Mouse (Mus musculus): ENCODE measurements at regions not wholly inside any gene's neighbourhood (a gene's known extent, or its start where the extent isn't known, plus 50 kb on each side); places are given as distances from the start of the nearest gene placed in this dataset.

DNA sequence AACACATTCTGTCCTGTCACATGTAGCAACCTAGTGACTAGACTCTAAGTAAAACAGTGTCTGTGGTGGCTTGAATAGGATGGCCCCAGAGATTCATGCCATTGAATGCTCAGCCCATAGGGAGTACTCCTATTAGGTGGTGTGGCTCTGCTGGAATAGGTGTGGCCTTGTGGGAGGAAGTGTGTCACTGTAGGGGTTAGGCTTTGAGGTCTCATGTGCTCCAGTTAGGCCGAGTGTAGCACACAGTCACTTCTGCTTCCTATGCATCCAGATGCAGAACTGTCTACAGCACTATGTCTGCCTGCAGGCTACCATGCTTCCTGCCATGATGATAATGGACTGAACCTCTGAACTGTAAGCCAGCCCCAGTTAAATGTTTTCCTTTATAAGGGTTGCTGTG is 144.5 kb upstream of the Fbxo11 start:
- 32% methylated on average over 1 of the region's 1 CpGs for WGBS
- no peak overlapping the region for H3K4me2 ChIP-seq
- no peaks in the 10 kb centered on the region for H3K4me1 ChIP-seq (replicated peaks; ENCODE audit: control insufficient read depth, insufficient read depth, low read length)
- DNase-seq (ENCODE audit: low spot score) (no peak), ATAC-seq (replicated peaks; ENCODE audit: low FRiP score) (no peak)
- H3K4me3 ChIP-seq (ENCODE audit: low read depth, low read length), result no peak overlapping the region
- H3K27me3 ChIP-seq (replicated peaks; ENCODE audit: control insufficient read depth, insufficient read depth, low read length), result no peaks in the 10 kb centered on the region
- H3K27ac ChIP-seq (ENCODE audit: low read depth, low read length), result no peak overlapping the region
- no peaks in the 10 kb centered on the region for H3K9me3 ChIP-seq (ENCODE audit: control insufficient read depth, low read length)
- H3K36me3 ChIP-seq (ENCODE audit: control insufficient read depth, insufficient read depth, low read length), result no peaks in the 10 kb centered on the region
- H3K9ac ChIP-seq (ENCODE audit: low read depth, low read length), result no peak overlapping the region

DNA sequence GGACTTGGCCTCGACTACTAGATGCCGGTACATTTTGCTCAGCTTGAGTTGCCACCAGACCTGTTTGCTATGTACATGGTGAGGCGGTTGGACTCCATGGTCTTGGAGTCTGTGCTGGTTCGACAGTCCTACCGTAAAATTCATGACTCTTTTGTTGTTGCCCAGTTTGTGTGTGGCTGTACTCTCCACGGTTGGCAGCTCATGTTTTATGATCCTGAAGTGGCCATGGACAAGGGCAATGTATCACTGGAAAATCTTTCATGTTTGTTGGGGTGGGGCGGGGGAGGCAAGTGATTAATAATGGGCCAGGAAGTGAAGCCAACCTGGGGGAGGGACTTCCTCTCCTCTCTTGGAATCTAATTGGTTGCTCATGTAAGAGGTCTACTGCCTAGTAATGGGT is 147.0 kb upstream of the Fbxo11 start:
- H3K4me3 ChIP-seq (ENCODE audit: low read depth, low read length), result no peak overlapping the region
- ATAC-seq (replicated peaks; ENCODE audit: low FRiP score) (no peak), DNase-seq (ENCODE audit: low spot score) (no peak)
- H3K36me3 ChIP-seq (ENCODE audit: control insufficient read depth, insufficient read depth, low read length), result no peaks in the 10 kb centered on the region
- no peak overlapping the region for H3K9ac ChIP-seq (ENCODE audit: low read depth, low read length)
- no peak overlapping the region for H3K27ac ChIP-seq (ENCODE audit: low read depth, low read length)
- WGBS, result 89% methylated on average over 7 of the region's 7 CpGs
- H3K9me3 ChIP-seq (ENCODE audit: control insufficient read depth, low read length), result no peaks in the 10 kb centered on the region
- H3K4me2 ChIP-seq, result no peak overlapping the region
- no peaks in the 10 kb centered on the region for H3K27me3 ChIP-seq (replicated peaks; ENCODE audit: control insufficient read depth, insufficient read depth, low read length)
- no peaks in the 10 kb centered on the region for H3K4me1 ChIP-seq (replicated peaks; ENCODE audit: control insufficient read depth, insufficient read depth, low read length)

DNA sequence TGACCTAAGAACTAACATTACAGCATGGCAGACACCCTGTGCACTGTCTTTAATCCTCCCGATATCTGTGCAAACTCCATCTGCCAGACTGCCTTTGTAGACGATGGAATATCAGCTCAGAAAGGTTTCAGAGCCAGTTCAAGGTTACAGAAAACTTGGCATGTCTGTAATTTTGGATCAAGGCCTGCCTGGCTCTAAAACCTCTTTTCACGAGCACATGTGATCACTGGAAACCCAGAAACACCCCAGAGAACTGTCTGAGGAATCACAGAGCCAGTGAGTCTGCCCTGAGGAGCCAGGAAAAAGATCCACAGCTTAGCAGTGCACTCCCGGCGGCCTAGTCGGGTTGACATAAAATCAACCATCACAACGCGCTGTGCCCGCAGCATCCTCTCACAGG is 149.7 kb upstream of the Fbxo11 start:
- ATAC-seq (replicated peaks; ENCODE audit: low FRiP score), result no peak
- Histone ChIP-seq H3K27me3 (replicated peaks; ENCODE audit: control insufficient read depth, insufficient read depth, low read length) (no peaks in the 10 kb centered on the region), H3K27ac (ENCODE audit: low read depth, low read length) (no peak overlapping the region), H3K4me1 (replicated peaks; ENCODE audit: control insufficient read depth, insufficient read depth, low read length) (no peaks in the 10 kb centered on the region), H3K9me3 (ENCODE audit: control insufficient read depth, low read length) (no peaks in the 10 kb centered on the region), H3K36me3 (ENCODE audit: control insufficient read depth, insufficient read depth, low read length) (no peaks in the 10 kb centered on the region), H3K9ac (ENCODE audit: low read depth, low read length) (no peak overlapping the region), H3K4me3 (ENCODE audit: low read depth, low read length) (no peak overlapping the region), H3K4me2 (no peak overlapping the region)
- DNase-seq (ENCODE audit: low spot score), result no peak
- WGBS, result 81% methylated on average over 9 of the region's 9 CpGs

DNA sequence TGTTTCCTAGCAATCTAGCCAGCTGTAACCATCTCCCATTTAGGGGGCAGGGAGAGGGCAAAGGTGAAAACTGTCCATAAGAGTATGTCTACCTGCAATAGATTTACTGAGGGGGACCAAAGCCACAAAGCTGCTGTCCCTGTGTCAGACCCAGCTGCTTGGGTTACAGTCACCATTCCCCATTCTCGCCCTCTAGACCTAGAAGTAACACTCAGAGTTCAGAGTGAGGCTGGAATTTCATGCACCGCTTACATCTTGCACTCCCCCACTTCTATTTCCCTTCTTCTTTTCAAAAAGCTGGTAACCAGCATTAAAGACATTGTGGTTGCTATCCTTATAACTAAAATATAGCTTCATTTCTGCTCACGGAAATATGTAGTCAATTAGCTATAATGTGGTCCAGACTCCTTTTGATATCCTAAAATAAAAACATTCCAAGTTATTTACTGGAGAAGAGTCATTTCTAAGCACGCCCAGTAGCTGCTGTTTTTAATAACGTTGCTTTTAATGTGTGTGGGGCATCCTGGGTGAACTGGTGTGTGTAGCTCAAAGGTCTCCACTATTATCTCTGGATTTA is 157.4 kb upstream of the Fbxo11 start:
- H3K4me2 ChIP-seq, result no peak overlapping the region
- H3K9ac ChIP-seq (ENCODE audit: low read depth, low read length), result no peak overlapping the region
- H3K36me3 ChIP-seq (ENCODE audit: control insufficient read depth, insufficient read depth, low read length), result no peaks in the 10 kb centered on the region
- no peaks in the 10 kb centered on the region for H3K27me3 ChIP-seq (replicated peaks; ENCODE audit: control insufficient read depth, insufficient read depth, low read length)
- H3K4me1 ChIP-seq (replicated peaks; ENCODE audit: control insufficient read depth, insufficient read depth, low read length), result no peaks in the 10 kb centered on the region
- DNase-seq (ENCODE audit: low spot score) (no peak), ATAC-seq (replicated peaks; ENCODE audit: low FRiP score) (no peak)
- no peak overlapping the region for H3K4me3 ChIP-seq (ENCODE audit: low read depth, low read length)
- H3K27ac ChIP-seq (ENCODE audit: low read depth, low read length), result no peak overlapping the region
- WGBS, result 70% methylated on average over 5 of the region's 5 CpGs
- peaks cover 5% of the 10 kb centered on the region; the same call in 1 of the 2 replicates for H3K9me3 ChIP-seq (ENCODE audit: control insufficient read depth, low read length)

DNA sequence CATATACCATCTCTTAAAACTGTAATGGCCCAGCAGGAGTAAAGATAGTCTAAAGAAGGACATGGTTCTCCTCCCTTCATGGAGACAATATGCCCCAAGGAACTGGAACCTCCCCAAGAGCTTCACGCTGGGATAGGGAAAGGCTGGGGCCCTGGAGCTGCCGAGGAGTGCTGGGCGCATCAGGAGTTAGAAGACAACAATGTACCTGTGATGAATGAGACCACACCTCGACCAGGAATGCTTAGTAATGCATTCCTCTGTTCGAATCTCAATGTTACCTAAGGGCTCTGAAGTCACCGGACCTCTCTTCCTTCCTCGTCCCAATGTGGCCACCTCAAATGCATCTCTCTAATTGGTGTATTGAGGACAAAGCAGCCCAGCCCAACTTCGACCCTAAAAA is 175.4 kb upstream of the Fbxo11 start:
- WGBS, result 80% methylated on average over 8 of the region's 8 CpGs
- Histone ChIP-seq H3K9me3 (ENCODE audit: control insufficient read depth, low read length) (no peaks in the 10 kb centered on the region), H3K4me2 (no peak overlapping the region), H3K9ac (ENCODE audit: low read depth, low read length) (no peak overlapping the region), H3K4me1 (replicated peaks; ENCODE audit: control insufficient read depth, insufficient read depth, low read length) (no peaks in the 10 kb centered on the region), H3K27ac (ENCODE audit: low read depth, low read length) (no peak overlapping the region), H3K36me3 (ENCODE audit: control insufficient read depth, insufficient read depth, low read length) (no peaks in the 10 kb centered on the region), H3K4me3 (ENCODE audit: low read depth, low read length) (no peak overlapping the region), H3K27me3 (replicated peaks; ENCODE audit: control insufficient read depth, insufficient read depth, low read length) (no peaks in the 10 kb centered on the region)
- no peak for ATAC-seq (replicated peaks; ENCODE audit: low FRiP score)
- no peak for DNase-seq (ENCODE audit: low spot score)

DNA sequence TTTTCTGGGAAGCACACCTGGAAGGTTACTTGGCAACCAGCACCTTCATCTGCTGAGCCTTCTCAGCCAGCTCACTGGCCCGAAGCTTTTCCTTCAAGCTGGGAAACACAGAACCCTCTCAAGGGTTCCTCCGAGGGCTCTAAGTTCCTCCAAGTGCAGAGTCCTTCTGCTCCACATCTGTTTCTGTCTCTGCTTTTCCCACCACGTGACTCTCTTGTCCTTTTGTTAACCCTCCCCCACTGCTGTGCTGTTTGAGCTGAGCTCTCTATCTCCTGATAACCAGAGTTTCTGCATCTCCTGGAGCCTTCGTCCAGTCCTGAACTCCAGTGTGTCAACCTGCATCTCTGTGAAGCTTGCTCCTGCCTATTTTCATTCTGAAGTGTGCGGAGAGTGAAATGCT is 183.5 kb upstream of the Fbxo11 start:
- Histone ChIP-seq H3K9me3 (ENCODE audit: control insufficient read depth, low read length) (no peaks in the 10 kb centered on the region; the same call in 1 of the 2 replicates), H3K4me1 (replicated peaks; ENCODE audit: control insufficient read depth, insufficient read depth, low read length) (no peaks in the 10 kb centered on the region), H3K27ac (ENCODE audit: low read depth, low read length) (no peak overlapping the region), H3K9ac (ENCODE audit: low read depth, low read length) (no peak overlapping the region), H3K4me3 (ENCODE audit: low read depth, low read length) (no peak overlapping the region), H3K4me2 (no peak overlapping the region), H3K36me3 (ENCODE audit: control insufficient read depth, insufficient read depth, low read length) (no peaks in the 10 kb centered on the region), H3K27me3 (replicated peaks; ENCODE audit: control insufficient read depth, insufficient read depth, low read length) (no peaks in the 10 kb centered on the region)
- DNase-seq (ENCODE audit: low spot score), result no peak
- ATAC-seq (replicated peaks; ENCODE audit: low FRiP score), result no peak
- WGBS, result 52% methylated on average over 5 of the region's 5 CpGs

DNA sequence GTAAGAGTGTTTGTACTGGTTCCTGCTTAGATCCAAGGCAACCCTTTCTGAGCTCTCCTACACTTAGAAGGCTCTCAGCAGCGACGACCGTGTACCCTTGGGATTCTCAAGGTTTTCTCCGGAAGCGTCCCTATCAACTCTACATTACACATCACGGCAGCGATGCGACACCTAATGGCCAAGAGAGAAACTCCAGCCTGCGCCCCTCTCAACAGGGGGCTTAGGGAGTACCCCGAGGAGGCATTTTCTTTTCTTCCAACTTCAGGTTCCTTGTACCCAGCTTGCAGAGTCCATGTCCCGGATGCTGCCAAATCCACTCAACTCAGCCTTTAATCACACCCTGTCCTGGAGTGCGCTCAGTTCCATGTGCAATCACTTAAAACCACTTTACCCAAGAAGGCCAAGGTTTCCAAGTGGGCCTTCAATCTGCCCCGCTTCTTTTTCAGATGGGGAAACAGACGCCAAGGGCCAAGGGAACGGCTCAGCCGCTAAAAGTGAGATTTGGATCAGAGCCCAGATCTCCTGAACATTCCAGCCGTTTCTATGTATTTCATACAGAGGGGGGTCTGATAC is 186.9 kb upstream of the Fbxo11 start:
- H3K4me2 ChIP-seq, result peak overlapping the region; percentile 61
- peak; percentile 68 for DNase-seq (ENCODE audit: low spot score)
- WGBS, result 16% methylated on average over 17 of the region's 17 CpGs
- no peak overlapping the region for H3K27ac ChIP-seq (ENCODE audit: low read depth, low read length)
- H3K27me3 ChIP-seq (replicated peaks; ENCODE audit: control insufficient read depth, insufficient read depth, low read length), result no peaks in the 10 kb centered on the region
- no peaks in the 10 kb centered on the region for H3K36me3 ChIP-seq (ENCODE audit: control insufficient read depth, insufficient read depth, low read length)
- peak; percentile 22; the same call in 1 of the 2 replicates for ATAC-seq (replicated peaks; ENCODE audit: low FRiP score)
- peak overlapping the region; percentile 24; the same call in 1 of the 2 replicates for H3K4me3 ChIP-seq (ENCODE audit: low read depth, low read length)
- H3K4me1 ChIP-seq (replicated peaks; ENCODE audit: control insufficient read depth, insufficient read depth, low read length), result 0 out of 2 replicates have a peak, but pooled peaks cover 3% of the 10 kb centered on the region
- H3K9ac ChIP-seq (ENCODE audit: low read depth, low read length), result no peak overlapping the region
- no peaks in the 10 kb centered on the region; the same call in 1 of the 2 replicates for H3K9me3 ChIP-seq (ENCODE audit: control insufficient read depth, low read length)

DNA sequence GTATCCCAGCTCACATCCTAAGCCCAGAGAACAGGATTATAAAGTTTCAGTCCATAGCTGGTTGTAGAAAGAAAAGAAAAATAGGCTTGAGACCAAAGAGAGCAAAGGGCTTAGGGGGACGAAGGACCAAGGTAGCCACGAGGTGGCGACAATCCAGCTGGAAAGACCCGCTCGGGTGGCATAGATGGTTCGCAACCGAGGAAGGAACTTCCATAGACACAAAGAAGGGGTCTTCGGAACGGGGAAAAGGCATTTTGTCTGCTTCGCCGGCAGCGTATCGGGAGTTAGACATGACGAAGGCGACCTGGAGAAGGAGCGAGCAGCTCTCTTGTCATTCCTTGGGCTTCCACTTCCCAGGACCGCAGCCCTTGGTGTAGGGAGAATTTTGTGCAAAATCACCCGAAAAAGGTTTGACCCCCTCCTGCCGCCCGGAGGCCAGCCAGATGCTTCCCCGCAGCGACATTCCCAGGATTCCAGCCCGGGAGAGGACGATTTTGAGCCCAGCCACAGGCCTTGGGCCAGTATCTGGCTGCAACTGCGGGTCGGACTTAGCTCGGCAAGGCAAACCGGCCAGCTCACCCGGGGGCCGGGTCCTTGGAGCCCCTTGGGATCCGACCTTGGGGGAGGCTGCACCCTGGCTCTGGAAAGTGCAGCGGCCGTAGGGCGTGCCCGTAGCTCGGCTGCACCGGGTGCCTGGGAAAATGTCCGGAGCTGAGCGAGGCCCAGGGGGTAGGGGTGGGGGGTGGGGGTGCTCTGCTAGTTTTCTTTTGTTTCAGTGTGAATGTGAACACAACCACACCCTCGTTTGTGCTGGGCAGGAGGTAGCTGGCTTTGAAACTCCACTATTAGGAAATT is 184.5 kb upstream of the Foxn2 start:
- Histone ChIP-seq H3K36me3 (ENCODE audit: control insufficient read depth, insufficient read depth, low read length) (no peaks in the 10 kb centered on the region), H3K9ac (ENCODE audit: low read depth, low read length) (peak overlapping the region; percentile 72), H3K4me1 (replicated peaks; ENCODE audit: control insufficient read depth, insufficient read depth, low read length) (0 out of 2 replicates have a peak, but pooled peaks cover 3% of the 10 kb centered on the region), H3K4me2 (peak overlapping the region; percentile 100), H3K27me3 (replicated peaks; ENCODE audit: control insufficient read depth, insufficient read depth, low read length) (no peaks in the 10 kb centered on the region), H3K9me3 (ENCODE audit: control insufficient read depth, low read length) (no peaks in the 10 kb centered on the region), H3K4me3 (ENCODE audit: low read depth, low read length) (peak overlapping the region; percentile 65), H3K27ac (ENCODE audit: low read depth, low read length) (peak overlapping the region; percentile 62)
- ATAC-seq (replicated peaks; ENCODE audit: low FRiP score), result peak; percentile 62
- under 1% methylated on average over 40 of the region's 40 CpGs for WGBS
- peak; percentile 78 for DNase-seq (ENCODE audit: low spot score)
